Mouse (Mus musculus) kidney, postnatal 25 days (tissue): ENCODE measurements around the gene Pard6b.

ENCODE experiments used
- DNase-seq, 2 experiments: peaks; one replicate each; pipeline ENCODE4 v3.0.0; 2021; ENCODE audit warnings: mixed read lengths in 2 of 2

The Pard6b gene

DNA sequence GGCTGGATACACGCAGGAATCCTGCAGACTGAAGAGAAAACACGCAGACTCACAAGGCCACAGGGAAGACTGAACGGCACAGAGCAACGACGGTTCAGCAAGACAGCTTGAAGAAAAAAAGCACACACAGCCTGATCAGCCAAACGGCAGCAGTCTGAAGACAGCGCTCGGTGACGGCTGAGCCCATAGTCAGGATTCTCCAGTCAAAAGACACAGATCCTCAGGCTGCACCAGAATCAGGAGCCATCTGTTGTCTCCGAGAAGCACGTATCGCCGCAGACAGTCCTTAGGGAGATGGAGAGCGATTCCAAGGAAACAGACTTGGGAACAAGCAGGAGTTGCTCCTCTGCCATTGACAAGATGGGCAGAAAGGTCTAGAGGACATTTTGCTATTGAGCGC, 56.4 kb downstream of the Pard6b start:
- no peak for DNase-seq

DNA sequence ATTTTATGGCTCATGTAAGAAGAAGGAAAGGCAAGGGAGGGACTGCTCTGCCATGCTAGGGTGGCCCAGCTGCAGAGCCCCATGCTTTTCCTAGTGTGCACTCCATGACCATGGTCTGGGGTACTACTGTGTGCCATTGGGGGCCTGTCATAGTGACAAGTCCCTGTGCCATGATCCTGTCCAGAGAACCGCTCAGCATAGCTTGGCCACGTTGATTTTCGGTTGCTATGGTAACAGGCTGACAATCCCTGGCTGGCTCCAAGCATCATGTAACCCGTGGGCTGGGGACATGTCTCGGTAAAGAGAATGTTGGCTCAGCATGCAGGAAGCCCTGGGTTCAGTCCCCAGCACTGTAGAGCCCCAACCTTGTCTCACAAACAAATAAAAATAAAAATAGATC, 63.0 kb downstream of the Pard6b start:
- DNase-seq = no peak

DNA sequence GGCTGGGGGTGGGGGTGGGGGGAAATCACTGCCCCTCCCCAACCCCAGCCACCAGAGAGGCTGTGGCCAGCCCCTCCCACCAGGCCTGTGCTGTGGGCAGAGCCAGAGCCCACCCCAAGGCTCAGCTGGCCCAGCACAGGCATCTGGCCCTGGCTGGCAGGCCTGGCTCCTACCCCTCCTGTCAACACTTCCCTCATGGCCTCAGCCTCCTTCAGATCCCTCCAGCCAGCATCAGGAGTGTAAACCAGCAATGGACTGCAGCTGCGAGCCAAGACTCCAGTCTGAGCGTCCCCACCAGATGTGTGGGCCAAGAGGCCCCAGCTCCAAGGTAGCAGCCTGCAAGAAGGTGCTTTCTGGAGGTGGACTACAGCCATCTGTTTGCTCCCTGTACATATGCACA, 64.6 kb downstream of the Pard6b start:
- no peak for DNase-seq

DNA sequence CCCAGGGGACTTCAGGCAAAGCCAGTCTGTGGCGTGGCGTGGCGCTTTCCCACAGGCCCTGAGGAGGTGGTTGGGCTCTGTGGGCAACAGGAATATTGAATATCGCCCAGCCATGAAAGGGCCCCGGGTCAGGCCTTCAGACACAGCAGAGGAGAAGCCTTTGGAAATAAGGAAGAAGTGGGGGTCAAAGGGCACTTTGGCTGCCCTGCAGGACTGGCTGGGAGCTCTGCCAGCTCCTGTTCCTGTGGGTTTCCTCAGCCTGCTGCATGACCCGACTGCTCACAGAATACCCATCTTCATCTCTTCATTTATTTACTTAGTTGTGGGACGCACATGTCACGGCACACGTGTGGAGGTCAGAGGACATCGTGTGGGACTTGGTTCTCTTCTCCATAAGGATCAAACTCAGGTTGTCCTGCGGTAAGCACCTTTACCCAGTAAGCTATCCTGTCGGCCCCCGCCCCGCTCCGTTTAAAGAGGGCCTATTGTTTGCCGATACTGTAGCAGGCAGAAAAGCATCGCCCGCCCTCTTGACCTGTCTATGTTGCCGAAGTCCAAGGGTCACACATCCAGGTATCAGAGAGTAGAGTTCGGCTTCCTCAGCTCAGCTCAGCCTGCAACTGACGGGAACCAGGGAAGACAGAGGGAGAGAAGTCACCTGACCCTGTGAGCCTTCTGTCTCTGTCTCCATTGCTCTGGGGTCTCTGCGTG, 67.1 kb downstream of the Pard6b start:
- DNase-seq = peak; percentile 85 to 89

DNA sequence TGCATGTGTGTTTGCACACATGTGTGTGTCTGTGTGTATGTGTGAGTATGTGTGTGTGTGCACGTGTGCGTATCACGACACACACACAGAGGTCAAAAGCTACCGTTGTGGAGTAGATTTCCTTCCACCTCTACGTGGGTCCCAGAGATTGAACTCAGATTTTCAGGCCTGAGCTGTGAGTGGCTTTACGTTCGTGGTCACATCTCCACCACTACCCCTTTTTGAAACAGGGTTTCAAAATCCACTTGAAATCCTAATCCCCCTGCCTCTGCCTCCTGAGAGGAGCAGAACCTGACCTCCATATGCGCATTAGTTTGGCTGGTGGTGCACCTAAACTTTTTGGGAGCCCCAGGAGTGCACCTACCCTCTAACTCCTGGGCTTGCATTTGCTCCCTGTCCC, 68.4 kb downstream of the Pard6b start:
- no peak for DNase-seq
